Mouse (Mus musculus): ENCODE measurements around the gene Trex1.

GRCm38 (mm10) chr9:109096251-109096661 is 36.7 kb upstream of the Trex1 start:
- TF ChIP-seq CTCF (conservative IDR thresholded peaks at IDR 0.05; ENCODE audit: insufficient read depth, insufficient read length, low read depth, low read length) = no peak
- TF ChIP-seq POLR2A (IDR thresholded peaks at IDR 0.05; ENCODE audit: low read depth, low read length) = no peak

All from kidney, adult 2 months (tissue).